Mouse (Mus musculus): ENCODE measurements around the gene H60b. TPM values are rescaled to one million over a fixed set of nuclear protein-coding genes. Genes with fewer than 3 reads are reported as not detected.

Gene H60b
- polyA plus RNA-seq, 1 experiment from 2014 or later = 0.37 TPM

GRCm38 (mm10) chr10:22299324-22299723 lies 140.9 kb downstream of the H60b start:
- ATAC-seq (ENCODE audit: insufficient number of reproducible peaks, insufficient read depth, low FRiP score, low TSS enrichment) = no peak
- H3K27ac ChIP-seq = no peak overlapping the region
- no peak overlapping the region for H3K4me2 ChIP-seq (replicated peaks)
- no peak overlapping the region for H3K9ac ChIP-seq
- H3K9me3 ChIP-seq = no peaks in the 10 kb centered on the region
- H3K36me3 ChIP-seq = no peaks in the 10 kb centered on the region
- no peak overlapping the region for H3K4me3 ChIP-seq
- WGBS = 84% methylated on average over 2 of the region's 2 CpGs
- H3K27me3 ChIP-seq = no peaks in the 10 kb centered on the region
- H3K4me1 ChIP-seq = no peaks in the 10 kb centered on the region

- Histone ChIP-seq H3K27ac (no peak overlapping the region), H3K27me3 (no peaks in the 10 kb centered on the region), H3K9me3 (no peaks in the 10 kb centered on the region), H3K4me1 (no peaks in the 10 kb centered on the region), H3K4me2 (replicated peaks) (no peak overlapping the region), H3K36me3 (no peaks in the 10 kb centered on the region), H3K9ac (no peak overlapping the region), H3K4me3 (no peak overlapping the region)
- 68% methylated on average over 1 of the region's 1 CpGs for WGBS
- ATAC-seq (ENCODE audit: insufficient number of reproducible peaks, insufficient read depth, low FRiP score, low TSS enrichment) = no peak
Observed at GRCm38 (mm10) chr10:22301641-22302040, 143.3 kb downstream of the H60b start.

GRCm38 (mm10) chr10:22302344-22303057 lies 144.1 kb downstream of the H60b start:
- no peak overlapping the region for H3K4me3 ChIP-seq
- 75% methylated on average over 5 of the region's 5 CpGs for WGBS
- H3K4me1 ChIP-seq = no peaks in the 10 kb centered on the region
- no peak overlapping the region for H3K4me2 ChIP-seq (replicated peaks)
- no peak overlapping the region for H3K27ac ChIP-seq
- H3K27me3 ChIP-seq = no peaks in the 10 kb centered on the region
- no peak overlapping the region for H3K9ac ChIP-seq
- no peaks in the 10 kb centered on the region for H3K9me3 ChIP-seq
- no peaks in the 10 kb centered on the region for H3K36me3 ChIP-seq
- no peak for ATAC-seq (ENCODE audit: insufficient number of reproducible peaks, insufficient read depth, low FRiP score, low TSS enrichment)

GRCm38 (mm10) chr10:22303736-22304135 lies 145.3 kb downstream of the H60b start:
- Histone ChIP-seq H3K4me1 (no peaks in the 10 kb centered on the region), H3K9me3 (no peaks in the 10 kb centered on the region), H3K36me3 (no peaks in the 10 kb centered on the region), H3K4me3 (no peak overlapping the region), H3K27me3 (no peaks in the 10 kb centered on the region), H3K27ac (no peak overlapping the region), H3K4me2 (replicated peaks) (no peak overlapping the region), H3K9ac (no peak overlapping the region)
- ATAC-seq (ENCODE audit: insufficient number of reproducible peaks, insufficient read depth, low FRiP score, low TSS enrichment) = no peak
- WGBS = 84% methylated on average over 6 of the region's 6 CpGs

GRCm38 (mm10) chr10:22305801-22306200 lies 147.4 kb downstream of the H60b start:
- WGBS = 79% methylated on average over 4 of the region's 4 CpGs
- ATAC-seq (ENCODE audit: insufficient number of reproducible peaks, insufficient read depth, low FRiP score, low TSS enrichment) = no peak
- H3K4me1 ChIP-seq = no peaks in the 10 kb centered on the region
- no peak overlapping the region for H3K27ac ChIP-seq
- H3K9ac ChIP-seq = no peak overlapping the region
- no peak overlapping the region for H3K4me2 ChIP-seq (replicated peaks)
- no peaks in the 10 kb centered on the region for H3K9me3 ChIP-seq
- no peaks in the 10 kb centered on the region for H3K36me3 ChIP-seq
- H3K4me3 ChIP-seq = no peak overlapping the region
- no peaks in the 10 kb centered on the region for H3K27me3 ChIP-seq

GRCm38 (mm10) chr10:22306452-22306851 lies 148.1 kb downstream of the H60b start:
- Histone ChIP-seq H3K27me3 (no peaks in the 10 kb centered on the region), H3K9ac (no peak overlapping the region), H3K9me3 (no peaks in the 10 kb centered on the region), H3K27ac (no peak overlapping the region), H3K4me3 (no peak overlapping the region), H3K4me1 (no peaks in the 10 kb centered on the region), H3K4me2 (replicated peaks) (no peak overlapping the region), H3K36me3 (no peaks in the 10 kb centered on the region)
- WGBS = 58% methylated on average over 4 of the region's 4 CpGs
- ATAC-seq (ENCODE audit: insufficient number of reproducible peaks, insufficient read depth, low FRiP score, low TSS enrichment) = no peak

- 62% methylated on average over 1 of the region's 1 CpGs for WGBS
- ATAC-seq (ENCODE audit: insufficient number of reproducible peaks, insufficient read depth, low FRiP score, low TSS enrichment) = no peak
- Histone ChIP-seq H3K27ac (no peak overlapping the region), H3K4me1 (no peaks in the 10 kb centered on the region), H3K9me3 (no peaks in the 10 kb centered on the region), H3K4me2 (replicated peaks) (no peak overlapping the region), H3K27me3 (no peaks in the 10 kb centered on the region), H3K4me3 (no peak overlapping the region), H3K36me3 (no peaks in the 10 kb centered on the region), H3K9ac (no peak overlapping the region)
Observed at GRCm38 (mm10) chr10:22308221-22308620, 149.8 kb downstream of the H60b start.

GRCm38 (mm10) chr10:22322858-22323257 lies 164.5 kb downstream of the H60b start:
- Histone ChIP-seq H3K27ac (no peak overlapping the region), H3K9ac (no peak overlapping the region), H3K4me1 (no peaks in the 10 kb centered on the region), H3K27me3 (no peaks in the 10 kb centered on the region), H3K9me3 (no peaks in the 10 kb centered on the region), H3K4me3 (no peak overlapping the region), H3K4me2 (replicated peaks) (no peak overlapping the region), H3K36me3 (no peaks in the 10 kb centered on the region)
- WGBS = 92% methylated on average over 2 of the region's 2 CpGs
- ATAC-seq (ENCODE audit: insufficient number of reproducible peaks, insufficient read depth, low FRiP score, low TSS enrichment) = no peak

Other genes starting within 250 kb of the H60b start
- not detected in 2 replicates for gene 4930444G20Rik, start 90.5 kb upstream of the H60b start, polyA plus RNA-seq (2016; fragmentation: Nextera tagmentation; extraction: Ambion mirVana)
- 13.6 and 19.9 TPM in 2 replicates for gene E030030I06Rik, start 9.3 kb upstream of the H60b start, polyA plus RNA-seq (2016; fragmentation: Nextera tagmentation; extraction: Ambion mirVana)
- gene Raet1e, start within 50 bp of the H60b start, polyA plus RNA-seq (2016; fragmentation: Nextera tagmentation; extraction: Ambion mirVana) = 8.6 and 8.9 TPM in 2 replicates
- gene Raet1d, start 202.0 kb downstream of the H60b start, polyA plus RNA-seq (2016; fragmentation: Nextera tagmentation; extraction: Ambion mirVana) = 20.1 and 24.8 TPM in 2 replicates